Mouse (Mus musculus) G1E (cell line): ENCODE data around the gene Gm10282.

Source experiments
- CTCF ChIP-seq: IDR thresholded peaks from 2 replicates; pipeline ENCODE4 v1.5.1; 2012; ENCODE audit warnings: low read depth, low read length, inconsistent platforms, mixed read lengths
- GATA1 ChIP-seq: IDR thresholded peaks from 2 replicates; pipeline ENCODE4 v1.6.1; 2012; ENCODE audit warnings: borderline replicate concordance, low read length, inconsistent platforms, mixed read lengths
- POLR2AphosphoS5 ChIP-seq: IDR thresholded peaks from 2 replicates; pipeline ENCODE4 v1.6.1; 2012; ENCODE audit warnings: low read depth, low read length, inconsistent platforms; ENCODE audit not compliant: insufficient replicate concordance

DNA sequence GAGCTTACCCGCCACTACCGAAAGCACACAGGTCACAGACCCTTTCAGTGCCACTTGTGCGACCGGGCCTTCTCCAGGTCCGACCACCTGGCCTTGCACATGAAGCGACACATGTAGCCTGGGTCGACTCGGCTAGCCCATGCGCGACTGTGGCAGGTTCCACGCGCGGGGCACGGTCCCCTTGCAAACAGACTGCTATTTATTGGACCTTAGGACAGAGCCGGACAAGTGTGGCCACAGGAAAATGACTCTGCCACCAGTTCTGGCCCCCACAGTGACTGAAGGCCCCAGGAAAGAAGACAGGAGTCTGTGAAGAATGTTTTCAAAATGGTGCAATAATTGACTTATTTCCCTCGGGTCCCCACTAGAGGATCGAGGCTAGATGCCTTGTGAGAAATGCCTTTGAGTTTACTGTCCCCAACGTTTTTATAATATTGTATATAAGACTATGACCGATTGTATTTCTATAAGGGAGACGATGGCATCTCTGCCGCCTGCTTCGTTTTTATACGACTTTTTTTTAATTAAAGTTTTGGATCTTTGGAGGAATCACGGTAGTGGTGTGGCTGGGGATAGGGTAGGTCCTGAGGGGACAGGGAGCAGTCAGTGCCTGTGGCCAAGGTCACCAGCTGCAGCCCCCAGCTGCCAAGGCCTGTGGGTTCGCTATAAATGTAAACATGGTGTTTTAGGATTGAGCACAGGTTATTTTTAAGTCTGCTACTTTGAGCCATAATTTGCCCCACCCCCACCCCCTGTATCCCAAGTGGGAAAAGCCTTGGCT is 15.9 kb upstream of the Gm10282 start:
- no peak for TF ChIP-seq CTCF
- TF ChIP-seq POLR2AphosphoS5: no peak
- TF ChIP-seq GATA1: no peak
